Mouse (Mus musculus) ovary, postnatal 14 days (tissue): ENCODE measurements around the gene Macc1.

ENCODE experiments used
- DNase-seq: peaks from one replicate; pipeline ENCODE4 v3.0.0; 2022; ENCODE audit warnings: low spot score

Gene Macc1

DNA sequence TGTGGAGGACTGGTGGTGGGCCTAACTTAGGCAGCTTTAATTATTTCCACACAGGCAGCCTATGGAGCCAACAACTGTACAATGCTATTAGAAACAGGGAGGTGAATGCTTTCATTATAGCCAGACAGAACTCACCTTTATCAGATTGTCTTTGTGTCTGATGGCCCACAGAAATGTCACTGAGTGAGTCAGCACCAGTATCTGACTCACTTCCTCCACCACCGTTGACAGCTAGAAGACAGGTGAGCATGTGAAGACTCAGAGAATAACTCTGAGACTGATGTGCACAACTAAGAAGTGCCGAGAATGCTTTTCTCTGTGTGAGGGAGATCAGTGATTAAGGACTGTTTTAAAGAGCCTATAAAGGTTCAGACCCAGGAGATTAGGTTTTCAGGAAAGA is 73.9 kb downstream of the Macc1 start:
- DNase-seq = no peak

GRCm38 (mm10) chr12:119390192-119390684 is 76.2 kb downstream of the Macc1 start:
- peak; percentile 11 for DNase-seq

DNA sequence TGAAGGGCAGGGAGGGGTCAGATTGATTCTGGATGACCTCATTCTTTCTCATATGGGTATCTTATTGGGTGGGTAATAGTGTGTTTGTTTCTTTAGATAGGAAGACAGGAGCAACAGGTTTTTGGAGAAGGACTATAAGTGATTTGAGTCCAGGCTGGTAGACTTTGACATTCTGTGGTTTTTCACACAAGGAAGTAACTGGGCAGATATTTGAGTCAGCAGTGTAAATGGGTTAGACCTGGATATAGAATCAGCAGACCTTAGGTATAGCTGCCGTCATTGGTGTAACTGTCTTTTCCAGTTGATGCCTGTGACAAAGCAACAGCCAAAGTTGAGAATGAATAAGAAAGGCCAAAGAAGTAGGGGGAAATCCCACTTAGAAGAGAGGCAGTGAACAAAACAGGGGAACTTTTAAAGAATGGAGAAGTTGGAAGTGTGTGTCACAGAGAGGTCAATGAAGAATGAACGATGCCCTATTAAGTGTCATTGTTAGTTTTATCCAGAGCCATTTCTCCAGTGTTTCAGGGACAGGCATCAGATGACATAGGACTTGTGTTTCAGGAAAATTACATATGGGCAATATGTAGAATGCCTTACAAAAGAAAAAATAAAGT is 84.1 kb downstream of the Macc1 start:
- no peak for DNase-seq

DNA sequence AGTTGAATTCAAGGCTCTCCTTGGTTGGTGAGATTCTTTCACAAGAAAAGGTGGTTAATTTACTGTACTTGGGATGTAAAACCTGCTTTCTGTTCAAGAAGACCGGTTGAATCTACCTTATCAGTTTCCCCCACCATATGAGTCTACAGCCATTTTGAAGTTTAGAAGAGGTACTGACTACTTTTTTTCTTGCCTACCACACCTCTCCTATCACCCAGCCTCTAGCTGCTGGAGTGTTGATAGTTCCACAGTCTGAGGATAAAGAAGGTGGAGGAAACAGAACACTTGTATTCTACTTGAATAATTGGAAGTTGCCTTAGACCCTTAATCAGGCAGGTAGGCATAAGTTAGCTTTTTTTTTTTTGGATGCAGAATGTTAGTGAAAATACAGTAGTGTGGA is 88.2 kb downstream of the Macc1 start:
- no peak for DNase-seq

- no peak for DNase-seq
These were observed 88.7 kb downstream of the Macc1 start for GRCm38 (mm10) chr12:119402796-119403195.

DNA sequence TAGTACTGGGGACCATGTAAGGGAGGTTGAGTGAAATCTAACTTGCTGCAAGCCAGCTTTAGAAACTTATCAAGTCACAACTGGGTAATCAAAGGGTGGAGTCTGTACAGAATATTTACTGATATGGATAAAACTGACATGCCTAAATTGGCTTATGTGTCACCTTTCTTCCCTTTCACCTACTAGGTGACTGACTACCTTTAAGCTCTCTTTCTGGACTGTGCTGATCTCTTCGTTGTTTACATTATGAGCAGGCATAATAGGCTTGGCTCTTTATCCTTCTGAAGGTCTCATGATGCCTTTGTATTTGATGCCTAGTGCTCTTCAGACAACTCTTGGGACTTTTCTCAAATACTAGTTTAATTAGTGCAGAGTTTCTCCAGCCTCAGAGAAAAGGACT is 90.7 kb downstream of the Macc1 start:
- no peak for DNase-seq

- DNase-seq = no peak
These were observed 96.5 kb downstream of the Macc1 start for GRCm38 (mm10) chr12:119410522-119410921.

GRCm38 (mm10) chr12:119410956-119411355 is 96.9 kb downstream of the Macc1 start:
- no peak for DNase-seq

GRCm38 (mm10) chr12:119411982-119412381 is 97.9 kb downstream of the Macc1 start:
- no peak for DNase-seq

- DNase-seq = no peak
These were observed 101.8 kb downstream of the Macc1 start for GRCm38 (mm10) chr12:119415900-119416299.

DNA sequence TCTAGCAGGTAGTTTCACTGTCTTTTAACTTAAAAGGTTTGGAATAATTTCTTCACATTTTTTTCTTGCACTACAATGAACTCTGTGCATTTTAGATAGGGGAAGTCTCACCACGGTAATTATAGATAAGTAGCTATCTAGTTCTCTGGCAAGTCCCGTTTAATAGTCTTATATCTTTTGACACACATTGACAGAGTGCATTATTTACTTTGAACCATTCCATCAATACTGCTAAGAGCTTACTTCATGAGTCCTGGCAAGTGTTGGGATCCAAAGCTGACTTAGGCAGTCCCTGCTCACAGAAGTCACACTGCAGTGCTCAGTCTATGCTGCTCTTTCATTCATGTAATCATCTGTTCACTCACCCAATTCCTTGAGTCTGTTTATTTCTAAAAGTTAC is 111.7 kb downstream of the Macc1 start:
- DNase-seq = no peak

DNA sequence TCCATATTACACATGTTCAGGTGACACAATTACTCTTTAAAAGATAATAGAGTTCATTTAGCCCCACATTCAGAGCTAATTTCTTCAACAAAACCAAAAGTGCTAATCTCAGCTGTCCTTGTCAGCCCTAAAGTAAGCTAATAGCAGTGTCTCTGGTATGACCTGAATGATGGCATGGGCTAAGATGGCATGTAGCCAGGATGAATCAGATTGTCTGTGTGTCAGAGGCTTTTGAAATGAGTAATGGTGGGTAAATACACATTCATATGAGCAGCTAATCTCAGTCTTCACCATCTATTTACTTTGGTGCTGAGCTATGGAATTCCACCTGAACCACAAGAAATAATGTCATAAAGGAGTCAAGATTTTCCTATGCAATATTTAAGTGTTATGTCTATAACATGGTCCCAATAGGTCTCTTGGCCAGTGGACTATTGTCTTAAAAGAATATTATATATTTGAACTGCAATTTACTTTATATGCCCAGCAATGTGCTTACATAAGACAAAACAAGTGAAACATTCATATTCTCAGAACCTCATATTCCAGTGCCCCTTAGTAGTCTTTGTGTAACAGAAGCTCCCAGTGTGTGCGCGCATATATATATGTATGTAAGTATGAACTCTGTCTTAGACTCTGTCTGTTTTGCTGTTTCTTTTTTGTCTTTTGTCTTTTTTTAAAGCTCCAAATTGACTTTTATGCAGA is 112.3 kb downstream of the Macc1 start:
- no peak for DNase-seq

GRCm38 (mm10) chr12:119426887-119427204 is 112.8 kb downstream of the Macc1 start:
- DNase-seq = peak; percentile 31

DNA sequence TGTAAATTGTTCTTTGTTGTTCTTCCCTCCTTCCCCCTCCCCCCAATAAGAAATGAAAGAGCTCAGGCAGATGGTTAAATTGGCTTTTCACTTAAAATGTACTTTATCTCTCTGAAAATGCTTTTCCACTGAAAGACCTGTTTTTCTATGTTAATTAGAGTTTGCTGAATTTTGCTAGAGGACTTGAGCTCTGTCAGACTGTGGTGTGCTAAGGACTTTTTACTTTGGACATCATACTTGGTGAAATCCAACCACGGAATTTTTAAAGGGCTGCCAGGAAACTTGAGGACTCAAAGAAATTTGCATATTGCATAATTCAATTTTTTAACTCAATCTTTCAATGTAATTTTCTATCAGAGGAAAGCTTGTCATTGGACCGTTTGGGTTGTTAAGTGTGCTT is 126.7 kb downstream of the Macc1 start:
- no peak for DNase-seq

DNA sequence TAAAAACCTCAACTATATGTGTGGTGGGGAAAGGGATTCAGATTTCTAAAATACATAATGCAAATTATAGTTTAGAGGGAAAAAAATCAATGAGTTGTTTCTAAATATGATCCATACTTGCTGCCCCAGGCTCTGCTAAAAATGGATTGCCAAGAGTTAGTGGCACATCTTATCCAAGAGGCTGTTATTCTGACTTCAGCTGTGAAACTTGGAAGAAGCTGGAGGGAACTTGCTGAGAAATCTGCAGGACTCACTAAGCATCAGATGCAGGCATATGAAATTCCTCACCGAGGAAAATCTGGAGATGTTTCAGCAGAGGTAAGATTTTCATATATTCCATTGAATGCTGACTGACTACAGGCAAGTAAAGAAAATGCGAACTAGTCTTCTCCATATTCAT is 136.0 kb downstream of the Macc1 start:
- DNase-seq = no peak

GRCm38 (mm10) chr12:119451232-119451631 is 137.2 kb downstream of the Macc1 start:
- DNase-seq = no peak

- DNase-seq = no peak
These were observed 140.0 kb downstream of the Macc1 start for GRCm38 (mm10) chr12:119454076-119454475.

GRCm38 (mm10) chr12:119464040-119464939 is 150.2 kb downstream of the Macc1 start:
- no peak for DNase-seq

- no peak for DNase-seq
These were observed 150.8 kb downstream of the Macc1 start for GRCm38 (mm10) chr12:119464940-119465245.

- no peak for DNase-seq
These were observed 153.6 kb downstream of the Macc1 start for GRCm38 (mm10) chr12:119467656-119468055.

DNA sequence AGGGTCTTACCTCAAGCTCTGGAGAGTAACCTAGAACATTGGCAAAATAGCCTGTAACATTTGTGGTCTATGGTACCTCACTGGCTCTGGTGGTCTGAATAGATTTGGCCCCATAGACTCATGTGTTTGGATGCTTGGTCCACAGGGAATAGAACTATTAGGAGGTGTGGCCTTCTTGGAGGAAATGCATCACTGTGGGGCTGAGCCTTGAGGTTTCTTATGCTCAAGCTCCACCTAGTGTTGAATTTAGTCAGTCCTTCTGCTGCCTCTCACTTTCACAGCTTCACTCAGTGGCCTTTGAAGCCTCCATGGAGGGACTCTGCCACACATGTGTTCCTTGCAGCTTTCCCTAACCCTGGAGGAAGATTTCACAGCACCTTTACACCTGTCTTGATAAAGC is 156.2 kb downstream of the Macc1 start:
- no peak for DNase-seq

DNA sequence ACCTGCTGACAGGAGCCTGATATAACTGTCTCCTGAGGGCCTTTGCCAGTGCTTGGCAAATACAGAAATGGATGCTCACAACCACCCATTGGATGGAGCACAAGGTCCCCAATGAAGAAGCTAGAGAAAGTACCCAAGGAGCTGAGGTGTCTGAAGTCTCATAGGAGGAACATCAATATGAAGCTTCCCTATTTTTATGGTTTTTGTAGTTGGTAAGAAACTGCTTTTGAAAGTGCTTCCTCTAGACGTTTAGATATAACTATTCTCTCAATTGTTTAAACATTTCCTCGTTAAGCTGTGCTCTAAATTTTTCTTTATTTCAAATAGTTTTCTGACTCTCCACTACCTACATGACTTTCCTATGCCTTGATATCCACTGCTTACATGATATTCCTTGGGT is 169.2 kb downstream of the Macc1 start:
- DNase-seq = no peak
